In genomic region chr16:10627136-10627668, GRCm38 (mm10) we compare ENCODE assay signal across 19 mouse cellular contexts.
A peak's percentile ranks its signal among the peaks of the same experiment; 100 is the strongest.
DNase-seq lines count a peak whose midpoint lies in the region; TF ChIP-seq lines count a peak whose summit lies in the region.
"Had no signal": no experiment of that assay in that cellular context is flagged by ENCODE, and none has a peak within 500 bp of the region (broad histone marks: within the 10 kb centered on the region; RNA-seq: fewer than 3 reads in every experiment).

No protein-coding gene starts in this region.

- no peaks in the 10 kb centered on the region for H3K27me3 ChIP-seq in heart, adult 2 months (ENCODE audit: control insufficient read depth, insufficient read depth, low read length)
- H3K27me3 ChIP-seq: forebrain, embryonic 12.5 days; hindbrain, embryonic 15.5 days; limb, embryonic 12.5 days; liver, embryonic 15.5 days; neural tube, embryonic 13.5 days; Patski had no signal

- no peak overlapping the region for H3K27ac ChIP-seq in heart, adult 2 months
- H3K27ac ChIP-seq: forebrain, embryonic 12.5 days; heart, embryonic 10.5 days; hindbrain, embryonic 15.5 days; limb, embryonic 12.5 days; liver, embryonic 15.5 days; neural tube, embryonic 13.5 days had no signal

- DNase-seq in frontal cortex, adult 2 months (ENCODE audit: extremely low spot score in 1 of 2, low spot score in 1 of 2): peak; percentile 52 to 79
- DNase-seq in frontal cortex, postnatal 25 days (ENCODE audit: low spot score in 2 of 2): no peak
- peak; percentile 58 to 69 for DNase-seq in cerebellum, adult 18-20 months
- DNase-seq in frontal cortex, postnatal 36 days (ENCODE audit: low spot score in 2 of 2): peak; percentile 61 to 82
- peak; percentile 48 to 95 for DNase-seq in left cerebral cortex, postnatal 25 days (ENCODE audit: low spot score in 2 of 2)
- DNase-seq in embryo, embryonic 10 days (ENCODE audit: low spot score): no peak
- DNase-seq in gastrocnemius, postnatal 10 days: no peak
- no peak for DNase-seq in heart, adult 2 months
- DNase-seq: heart, postnatal 14 days; kidney, adult 11 months; kidney, postnatal 14 days; thymus, postnatal 36 days had no signal

- peaks cover 7% of the 10 kb centered on the region for H3K4me1 ChIP-seq in heart, adult 2 months (ENCODE audit: control insufficient read depth, insufficient read depth, low read length)
- H3K4me1 ChIP-seq: forebrain, embryonic 12.5 days; hindbrain, embryonic 15.5 days; limb, embryonic 12.5 days; neural tube, embryonic 13.5 days had no signal

- TF ChIP-seq EP300 in heart, adult 2 months (IDR thresholded peaks at IDR 0.05; ENCODE audit: insufficient read depth, low read depth, low read length): no peak

- 95% methylated on average over 6 of the region's 6 CpGs for WGBS in heart, adult 2 months

- peaks cover 4% of the 10 kb centered on the region; the same call in 1 of the 2 replicates for H3K36me3 ChIP-seq in heart, adult 2 months (ENCODE audit: control insufficient read depth, insufficient read depth, low read length)
- H3K36me3 ChIP-seq: liver, embryonic 15.5 days had no signal

- no peaks in the 10 kb centered on the region for H3K79me2 ChIP-seq in heart, adult 2 months (replicated peaks; ENCODE audit: control insufficient read depth, insufficient read depth, low read length)

- TF ChIP-seq CTCF in heart, adult 2 months (IDR thresholded peaks at IDR 0.05): no peak

- H3K4me3 ChIP-seq in heart, adult 2 months: no peak overlapping the region
- H3K4me3 ChIP-seq: forebrain, embryonic 12.5 days; heart, embryonic 10.5 days; hindbrain, embryonic 15.5 days; limb, embryonic 12.5 days; liver, embryonic 15.5 days; neural tube, embryonic 13.5 days had no signal

- no peak overlapping the region for H3K9ac ChIP-seq in heart, adult 2 months (ENCODE audit: low read depth, low read length)
- H3K9ac ChIP-seq: forebrain, embryonic 12.5 days; hindbrain, embryonic 15.5 days; limb, embryonic 12.5 days; liver, embryonic 15.5 days; neural tube, embryonic 13.5 days had no signal

- intact Hi-C loops in left cerebral cortex, postnatal 25 days (cut with DNase I): loop anchor here (2.0 kb wide), 1 partner anchor 30 kb away; no protein-coding TSS in a partner anchor
- intact Hi-C loops in heart, adult 2 months (cut with DNase I): no loop called here

- TF ChIP-seq POLR2A in heart, adult 2 months (IDR thresholded peaks at IDR 0.05; ENCODE audit: insufficient read depth, low read depth, low read length): no peak

Comparison
In these comparisons a context has a peak if more than half of its experiments do, and no peak if none do; other contexts are left out.
1. DNase-seq: peak in frontal cortex, adult 2 months (2 of 2), cerebellum, adult 18-20 months (2 of 2), frontal cortex, postnatal 36 days (2 of 2) and left cerebral cortex, postnatal 25 days (2 of 2); none in frontal cortex, postnatal 25 days (0 of 2), embryo, embryonic 10 days (single experiment), gastrocnemius, postnatal 10 days (single experiment) and heart, adult 2 months (0 of 2).